Comparison of ENCODE assay signal across 8 mouse cellular contexts in genomic region chr11:30885171-30885871, GRCm38 (mm10). TPM values are rescaled to one million over a fixed set of nuclear protein-coding genes. Genes with fewer than 3 reads are reported as not detected.
DNase-seq lines count a peak whose midpoint lies in the region; ATAC-seq and TF ChIP-seq lines count a peak whose summit lies in the region.

Gene Gpr75, plus strand, starts transcription at chr11:30885358.
Gene Asb3, plus strand, starts transcription at chr11:30885416.

- TF ChIP-seq POLR2A in ES-Bruce4 (IDR thresholded peaks at IDR 0.05; ENCODE audit: insufficient read depth, low read length) (no peak), myocyte (IDR thresholded peaks at IDR 0.05; ENCODE audit: insufficient read length, low read depth) (peak; percentile 16)

- no peak for TF ChIP-seq EP300 in ES-Bruce4 (IDR thresholded peaks at IDR 0.05; ENCODE audit: insufficient read depth, low read depth, low read length)

- H3K4me2 ChIP-seq in forebrain, embryonic 15.5 days (replicated peaks) = peak within 1 kb of the TSS; percentile 81
- peak within 1 kb of the TSS; percentile 80 for H3K4me2 ChIP-seq in heart, embryonic 16.5 days (ENCODE audit: low read depth, low read length)
- H3K4me2 ChIP-seq in liver, embryonic 11.5 days = peak within 1 kb of the TSS; percentile 74
- peak within 1 kb of the TSS; percentile 63 for H3K4me2 ChIP-seq in myocyte (ENCODE audit: low read depth)

- H3K79me2 ChIP-seq in myocyte (ENCODE audit: control insufficient read depth, insufficient read depth) = no peaks in the 10 kb centered on the region

- H3K4me1 ChIP-seq in ES-Bruce4 (ENCODE audit: control insufficient read depth, insufficient read depth, low read length) = no peaks in the 10 kb centered on the region
- H3K4me1 ChIP-seq in forebrain, embryonic 15.5 days = peaks cover 5% of the 10 kb centered on the region; the same call in 1 of the 2 replicates
- 0 out of 2 replicates have a peak, but pooled peaks cover 3% of the 10 kb centered on the region for H3K4me1 ChIP-seq in heart, embryonic 16.5 days (ENCODE audit: control insufficient read depth, insufficient read depth, low read length)
- no peaks in the 10 kb centered on the region for H3K4me1 ChIP-seq in liver, embryonic 11.5 days (replicated peaks; ENCODE audit: control insufficient read depth, insufficient read depth, low read length)

- peak within 1 kb of the TSS; percentile 47 for H3K9ac ChIP-seq in ES-Bruce4 (ENCODE audit: low read depth, poor library complexity, severe bottlenecking)
- H3K9ac ChIP-seq in forebrain, embryonic 15.5 days (replicated peaks) = peak within 1 kb of the TSS; percentile 92
- peak within 1 kb of the TSS; percentile 69 for H3K9ac ChIP-seq in heart, embryonic 16.5 days (ENCODE audit: low read length)
- H3K9ac ChIP-seq in liver, embryonic 11.5 days (ENCODE audit: low read depth, low read length) = peak within 1 kb of the TSS; percentile 17; the same call in 1 of the 2 replicates

- peak; percentile 9 for TF ChIP-seq CTCF in ES-Bruce4 (IDR thresholded peaks at IDR 0.05; ENCODE audit: low read depth, low read length)

- peak within 1 kb of the TSS; percentile 3; the same call in 1 of the 2 replicates for H3K27ac ChIP-seq in ES-Bruce4 (ENCODE audit: insufficient read depth, low read length)
- peak within 1 kb of the TSS; percentile 70 for H3K27ac ChIP-seq in forebrain, embryonic 15.5 days (replicated peaks)
- no peak within 1 kb of the TSS for H3K27ac ChIP-seq in heart, embryonic 16.5 days (ENCODE audit: low read length)
- no peak within 1 kb of the TSS for H3K27ac ChIP-seq in liver, embryonic 11.5 days (ENCODE audit: low read depth, low read length)

- WGBS in forebrain, embryonic 15.5 days = 2% methylated on average over 40 of the region's 41 CpGs
- 3% methylated on average over 41 of the region's 41 CpGs for WGBS in heart, embryonic 16.5 days
- 6% methylated on average over 41 of the region's 41 CpGs for WGBS in liver, embryonic 11.5 days

- no peaks in the 10 kb centered on the region for H3K27me3 ChIP-seq in ES-Bruce4 (ENCODE audit: control insufficient read depth, insufficient read depth, low read length, poor library complexity, severe bottlenecking)
- H3K27me3 ChIP-seq in forebrain, embryonic 15.5 days = no peaks in the 10 kb centered on the region
- peaks cover 3% of the 10 kb centered on the region for H3K27me3 ChIP-seq in heart, embryonic 16.5 days (ENCODE audit: control insufficient read depth, insufficient read depth, low read length)
- H3K27me3 ChIP-seq in liver, embryonic 11.5 days (replicated peaks; ENCODE audit: control insufficient read depth, insufficient read depth, low read length) = no peaks in the 10 kb centered on the region; the same call in 1 of the 2 replicates
- H3K27me3 ChIP-seq in myocyte (ENCODE audit: control insufficient read depth, insufficient read depth, insufficient read length) = no peaks in the 10 kb centered on the region

- H3ac ChIP-seq in myocyte (ENCODE audit: control insufficient read depth, insufficient read length) = no peak within 1 kb of the TSS

- peak; percentile 97 for ATAC-seq in forebrain, embryonic 15.5 days (replicated peaks)
- ATAC-seq in heart, embryonic 16.5 days (replicated peaks; ENCODE audit: extremely low read depth, insufficient read depth, low FRiP score) = peak; percentile 91
- ATAC-seq in liver, embryonic 11.5 days (replicated peaks; ENCODE audit: low FRiP score) = peak; percentile 80

- H3K36me3 ChIP-seq in ES-Bruce4 (ENCODE audit: control insufficient read depth, insufficient read depth, low read length, poor library complexity, severe bottlenecking) (no peaks in the 10 kb centered on the region), myocyte (ENCODE audit: control insufficient read depth, insufficient read depth) (peaks cover 7% of the 10 kb centered on the region)
- H3K36me3 ChIP-seq in forebrain, embryonic 15.5 days = no peaks in the 10 kb centered on the region
- H3K36me3 ChIP-seq in heart, embryonic 16.5 days (ENCODE audit: control insufficient read depth, insufficient read depth) = no peaks in the 10 kb centered on the region; the same call in 1 of the 2 replicates
- H3K36me3 ChIP-seq in liver, embryonic 11.5 days (ENCODE audit: control insufficient read depth, insufficient read depth, low read length) = no peaks in the 10 kb centered on the region

- H3K4me3 ChIP-seq in ES-Bruce4 (ENCODE audit: low read depth, low read length) (peak within 1 kb of the TSS; percentile 85), myocyte (no peak within 1 kb of the TSS)
- peak within 1 kb of the TSS; percentile 77 for H3K4me3 ChIP-seq in forebrain, embryonic 15.5 days
- peak within 1 kb of the TSS; percentile 55 for H3K4me3 ChIP-seq in heart, embryonic 16.5 days (ENCODE audit: low read length)
- H3K4me3 ChIP-seq in liver, embryonic 11.5 days (ENCODE audit: low read depth, low read length) = peak within 1 kb of the TSS; percentile 42

- DNase-seq in cerebellum, adult 8-10 months = peak; percentile 83
- peak; percentile 43 to 68 for DNase-seq in kidney, postnatal 25 days
- peak; percentile 45 for DNase-seq in liver, embryonic 11.5 days (ENCODE audit: low spot score)
- DNase-seq in testis, postnatal 14 days (ENCODE audit: low spot score) = peak; percentile 55

- H3K9me3 ChIP-seq in ES-Bruce4 (replicated peaks; ENCODE audit: control insufficient read depth, insufficient read depth, low read length, poor library complexity, severe bottlenecking) = no peaks in the 10 kb centered on the region
- no peaks in the 10 kb centered on the region for H3K9me3 ChIP-seq in forebrain, embryonic 15.5 days
- H3K9me3 ChIP-seq in heart, embryonic 16.5 days (replicated peaks; ENCODE audit: control insufficient read depth, low read length) = no peaks in the 10 kb centered on the region
- no peaks in the 10 kb centered on the region for H3K9me3 ChIP-seq in liver, embryonic 11.5 days (ENCODE audit: control insufficient read depth, low read length)

TF ChIP-seq in myocyte, 11 proteins besides CTCF, POLR2A, EP300 and RAD21:
- TF ChIP-seq CEBPB (IDR thresholded peaks at IDR 0.05; ENCODE audit: insufficient read depth, poor library complexity, severe bottlenecking) (no peak), POLR2AphosphoS2 (IDR thresholded peaks at IDR 0.05; ENCODE audit: insufficient read length, low read depth) (peak; percentile 63), MYOG (IDR thresholded peaks at IDR 0.05; ENCODE audit: control insufficient read depth in 1 of 3, insufficient read depth in 1 of 3, insufficient read length in 2 of 3, low read depth in 2 of 3) (no peak), TCF12 (IDR thresholded peaks at IDR 0.05; ENCODE audit: insufficient read depth, poor library complexity, severe bottlenecking) (no peak), USF1 (IDR thresholded peaks at IDR 0.05; ENCODE audit: low read depth) (no peak), REST (IDR thresholded peaks at IDR 0.05; ENCODE audit: insufficient read depth, insufficient read length) (no peak), MYOD1 (IDR thresholded peaks at IDR 0.05; ENCODE audit: control insufficient read depth in 1 of 3, insufficient read length in 2 of 3, low read depth in 2 of 3) (peak in 1 of 3 experiments; percentile 14), SRF (IDR thresholded peaks at IDR 0.05; ENCODE audit: control insufficient read depth, insufficient read length, low read depth) (no peak), E2F4 (IDR thresholded peaks at IDR 0.05; ENCODE audit: insufficient read depth) (no peak), TCF3 (IDR thresholded peaks at IDR 0.05; ENCODE audit: insufficient read length, low read depth) (no peak)

RNA-seq across cellular contexts. Expression of gene Gpr75, which starts in this region (rescaled TPM):
- polyA plus RNA-seq in ES-Bruce4 (2011; ENCODE audit: insufficient read depth, insufficient read length, low read depth, missing spikeins) = 2.5 and 2.8 TPM in 2 replicates
- 3.2 and 4.2 TPM in 2 replicates for polyA plus RNA-seq in forebrain, embryonic 15.5 days (2015; fragmentation: Nextera tagmentation; extraction: Ambion mirVana)
- polyA plus RNA-seq in heart, embryonic 16.5 days (2015; fragmentation: Nextera tagmentation; extraction: Ambion mirVana) = 0.11 TPM in 1 of 2 replicates, not detected in the other
- polyA plus RNA-seq in liver, embryonic 11.5 days (2014; fragmentation: Nextera tagmentation; extraction: Ambion mirVana) = 0.10 TPM in 1 of 2 replicates, not detected in the other
- not detected for polyA plus RNA-seq in myocyte (2012; fragmentation: generic; extraction: Trizol)

RNA-seq across cellular contexts. Expression of gene Asb3, which starts in this region (rescaled TPM):
- 9.7 and 10.3 TPM in 2 replicates for polyA plus RNA-seq in ES-Bruce4 (2011; ENCODE audit: insufficient read depth, insufficient read length, low read depth, missing spikeins)
- 35.9 and 41.2 TPM in 2 replicates for polyA plus RNA-seq in forebrain, embryonic 15.5 days (2015; fragmentation: Nextera tagmentation; extraction: Ambion mirVana)
- 19.2 and 20.6 TPM in 2 replicates for polyA plus RNA-seq in heart, embryonic 16.5 days (2015; fragmentation: Nextera tagmentation; extraction: Ambion mirVana)
- polyA plus RNA-seq in liver, embryonic 11.5 days (2014; fragmentation: Nextera tagmentation; extraction: Ambion mirVana) = 18.9 and 21.8 TPM in 2 replicates
- 8.2 TPM for polyA plus RNA-seq in myocyte (2012; fragmentation: generic; extraction: Trizol)

Comparison
In these comparisons a context has a peak if more than half of its experiments do, and no peak if none do; other contexts are left out.
1. H3K27ac ChIP-seq: peak in ES-Bruce4 (single experiment) and forebrain, embryonic 15.5 days (single experiment); none in heart, embryonic 16.5 days (single experiment) and liver, embryonic 11.5 days (single experiment).
2. H3K9ac ChIP-seq: peak in every context shown above with its lines; median percentile 92 in forebrain, embryonic 15.5 days; 69 in heart, embryonic 16.5 days; 47 in ES-Bruce4; 17 in liver, embryonic 11.5 days.
3. Peak in every context shown above with its lines, with median percentiles within 50 percentile points of each other: DNase-seq, ATAC-seq and H3K4me2 ChIP-seq.